Mouse (Mus musculus) spleen, adult 2 months (tissue): ENCODE measurements around the gene Arhgef3.

ENCODE experiments used
- CTCF ChIP-seq: fragments of 200-500 bp; IDR thresholded peaks from 2 replicates; pipeline ENCODE4 v1.5.1; 2011; ENCODE audit warnings: mild to moderate bottlenecking, inconsistent platforms; ENCODE audit not compliant: insufficient read depth, insufficient read length, insufficient replicate concordance; ENCODE audit errors: extremely low read depth
- POLR2A ChIP-seq: fragments of 200-500 bp; IDR thresholded peaks from 2 replicates; pipeline ENCODE4 v1.6.1; 2011; ENCODE audit warnings: low read depth, low read length, inconsistent platforms

DNA sequence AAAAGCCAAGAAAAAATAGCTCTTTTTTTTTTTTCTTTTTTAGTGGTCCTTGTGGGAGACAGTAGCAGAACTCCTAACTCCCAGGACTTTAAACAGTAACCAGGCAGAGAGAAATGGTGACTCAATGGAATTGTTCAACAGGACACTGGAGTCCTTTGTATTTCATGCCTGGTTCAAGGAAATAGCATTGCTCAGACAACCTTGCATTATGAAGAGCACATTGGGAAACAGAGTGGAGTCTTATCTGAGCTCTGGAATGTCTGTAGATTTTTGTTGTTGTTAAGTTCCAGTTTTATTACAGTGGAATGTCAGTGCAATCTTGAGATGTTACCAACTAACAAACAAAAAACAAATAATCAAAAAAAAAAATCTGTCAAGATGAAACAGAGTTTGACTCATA lies 169.3 kb downstream of the Arhgef3 start:
- no peak for TF ChIP-seq CTCF
- no peak for TF ChIP-seq POLR2A
